Mouse (Mus musculus): ENCODE measurements around the gene Ptpn12.

GRCm38 (mm10) chr5:20973069-20973468, 82.6 kb downstream of the Ptpn12 start:
- TF ChIP-seq POLR2A (IDR thresholded peaks at IDR 0.05; ENCODE audit: low read depth, low read length): no peak
- TF ChIP-seq TCF12 (IDR thresholded peaks at IDR 0.05; ENCODE audit: low read depth, low read length): no peak
- no peak for TF ChIP-seq CTCF (conservative IDR thresholded peaks at IDR 0.05 in 1 of 2, IDR thresholded peaks at IDR 0.05 in 1 of 2; ENCODE audit: low read depth in 2 of 2, low read length in 2 of 2)
- no peak for TF ChIP-seq ELF1 (IDR thresholded peaks at IDR 0.05; ENCODE audit: low read depth, low read length)
